Mouse (Mus musculus) hindbrain, embryonic 10.5 days (tissue): ENCODE data around the gene Ripk4. TPM values are rescaled to one million over a fixed set of nuclear protein-coding genes. Genes with fewer than 3 reads are reported as not detected.

Experiments
- DNase-seq: peaks from one replicate; pipeline ENCODE4 v3.0.0-alpha.2; 2017; ENCODE audit warnings: low spot score
- H3K27ac ChIP-seq: fragments of 300-500 bp; sonication (generic); 2 replicates; pipeline ENCODE4 v1.5.1; 2016; ENCODE audit warnings: mild to moderate bottlenecking, moderate library complexity
- H3K27me3 ChIP-seq: fragments of 300-500 bp; sonication (generic); 2 replicates; pipeline ENCODE4 v1.6.1; 2016; ENCODE audit warnings: mild to moderate bottlenecking; ENCODE audit not compliant: poor library complexity, insufficient read depth, severe bottlenecking
- H3K36me3 ChIP-seq: fragments of 300-500 bp; sonication (generic); 2 replicates; pipeline ENCODE4 v1.6.1; 2016; ENCODE audit warnings: mild to moderate bottlenecking, moderate library complexity
- H3K4me1 ChIP-seq: fragments of 300-500 bp; sonication (generic); replicated peaks from 2 replicates; pipeline ENCODE4 v1.6.1; 2016; ENCODE audit warnings: mild to moderate bottlenecking
- H3K4me3 ChIP-seq: fragments of 300-500 bp; sonication (generic); 2 replicates; pipeline ENCODE4 v1.5.1; 2016; ENCODE audit warnings: mild to moderate bottlenecking, moderate library complexity
- H3K9me3 ChIP-seq: fragments of 300-500 bp; sonication (generic); 2 replicates; pipeline ENCODE4 v1.6.1; 2016; ENCODE audit warnings: mild to moderate bottlenecking, moderate library complexity
- WGBS: fragments of 180-500 bp; shearing (Covaris S2); methylation state at CpG from one replicate; pipeline ENCODE4 v1.1.7; 2016; 5-methylcytosine and 5-hydroxymethylcytosine counted together
- polyA plus RNA-seq: library from polyadenylated mRNA; unstranded; fragments of >200 nt; fragmentation: Nextera tagmentation; extraction: Ambion mirVana; gene quantifications from 2 replicates; pipeline ENCODE4 v1.2.1, GENCODE M21; 2016

The Ripk4 gene
- polyA plus RNA-seq, 1 experiment from 2014 or later = 2.9 TPM

DNA sequence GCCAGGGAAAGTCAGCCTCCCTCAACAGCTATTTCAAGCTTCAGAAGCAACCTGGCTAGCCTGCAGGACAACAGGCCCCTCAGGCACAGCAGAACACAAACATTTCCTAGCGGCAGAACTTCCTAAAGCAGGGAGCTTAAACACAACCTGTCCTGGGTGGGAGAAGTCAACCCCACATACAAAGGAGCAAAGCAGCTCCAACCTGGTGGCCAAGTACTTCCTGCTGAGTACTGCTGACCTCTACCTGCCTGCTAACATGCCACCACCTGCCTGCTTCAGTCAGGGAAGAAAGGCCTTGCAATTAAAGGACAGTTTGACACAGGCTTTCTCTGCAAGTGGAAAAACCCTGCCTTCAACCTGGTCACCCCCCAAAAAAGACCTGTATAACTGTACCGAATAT is 1.8 kb downstream of the Ripk4 start:
- peaks cover 13% of the 10 kb centered on the region for H3K4me1 ChIP-seq
- H3K4me3 ChIP-seq = no peak overlapping the region
- H3K9me3 ChIP-seq = no peaks in the 10 kb centered on the region
- 46% methylated on average over 2 of the region's 2 CpGs for WGBS
- peaks cover 65% of the 10 kb centered on the region for H3K27me3 ChIP-seq
- DNase-seq = no peak
- no peaks in the 10 kb centered on the region for H3K36me3 ChIP-seq
- H3K27ac ChIP-seq = no peak overlapping the region

DNA sequence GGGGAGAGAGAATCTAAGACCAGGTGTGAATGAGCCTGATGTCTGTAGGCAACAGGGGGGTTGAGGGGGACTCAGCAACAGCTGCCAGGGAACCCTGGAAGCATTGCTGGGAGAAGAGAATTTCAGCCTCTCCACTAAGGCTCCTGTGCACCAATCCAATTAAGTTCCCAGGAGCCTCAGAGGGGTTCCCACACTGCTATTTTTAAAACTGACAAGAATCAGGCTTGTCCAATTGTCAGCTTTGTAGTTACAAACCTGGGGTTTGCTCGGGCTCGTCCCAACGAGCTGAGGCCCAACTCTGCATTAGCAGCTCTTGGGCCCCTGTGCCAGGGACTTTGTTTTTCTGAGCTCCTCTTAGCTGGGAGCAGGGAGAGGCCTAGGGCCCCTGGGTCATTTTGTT is 3.9 kb downstream of the Ripk4 start:
- Histone ChIP-seq H3K27me3 (peaks cover 44% of the 10 kb centered on the region), H3K9me3 (no peaks in the 10 kb centered on the region), H3K4me3 (no peak overlapping the region), H3K4me1 (peaks cover 13% of the 10 kb centered on the region), H3K36me3 (no peaks in the 10 kb centered on the region), H3K27ac (no peak overlapping the region)
- 39% methylated on average over 3 of the region's 3 CpGs for WGBS
- DNase-seq = no peak

DNA sequence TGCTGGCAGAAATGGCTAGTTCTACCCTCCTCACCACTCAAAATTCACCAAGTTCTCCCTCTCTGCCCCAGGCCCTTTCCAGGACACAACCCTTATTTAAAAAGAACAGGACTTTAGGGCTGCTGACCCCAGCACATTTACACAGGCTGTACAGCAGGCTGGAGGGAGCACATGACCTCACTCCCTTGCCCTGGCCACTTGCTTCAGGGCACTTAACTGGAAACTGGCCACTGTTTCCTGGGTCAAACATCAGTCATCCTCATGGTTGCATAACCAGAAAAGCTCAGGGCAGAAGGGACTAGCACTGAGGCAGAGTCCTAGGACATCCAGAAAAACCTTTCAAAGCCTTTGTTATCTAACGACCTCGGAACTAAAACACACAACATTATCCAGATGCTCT is 5.3 kb downstream of the Ripk4 start:
- Histone ChIP-seq H3K4me3 (no peak overlapping the region), H3K4me1 (peaks cover 6% of the 10 kb centered on the region), H3K27ac (no peak overlapping the region), H3K36me3 (no peaks in the 10 kb centered on the region), H3K27me3 (peaks cover 30% of the 10 kb centered on the region), H3K9me3 (no peaks in the 10 kb centered on the region)
- 92% methylated on average over 2 of the region's 2 CpGs for WGBS
- DNase-seq = no peak

DNA sequence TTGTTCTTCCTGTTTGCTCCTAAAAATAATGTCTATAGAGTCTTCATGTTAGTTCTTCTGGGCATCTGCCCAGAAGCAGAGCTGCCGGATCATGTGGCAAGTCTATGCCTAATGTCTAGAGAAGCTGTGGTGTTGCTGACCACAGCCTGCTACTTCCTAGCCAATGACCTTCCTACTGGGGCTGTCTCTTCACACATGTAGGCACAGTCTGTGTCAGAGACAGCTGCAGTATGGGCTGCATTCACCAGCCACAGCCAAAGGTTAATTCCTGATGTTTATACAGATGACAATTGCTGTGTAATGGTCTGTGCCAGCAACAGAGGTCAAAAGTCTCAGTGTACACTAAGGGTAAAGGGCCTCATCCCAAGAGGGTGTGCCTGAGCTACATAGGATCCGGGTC is 7.1 kb downstream of the Ripk4 start:
- H3K4me1 ChIP-seq = no peaks in the 10 kb centered on the region
- H3K27me3 ChIP-seq = peaks cover 12% of the 10 kb centered on the region
- no peaks in the 10 kb centered on the region for H3K9me3 ChIP-seq
- no peak overlapping the region for H3K4me3 ChIP-seq
- 77% methylated on average over 2 of the region's 2 CpGs for WGBS
- no peaks in the 10 kb centered on the region for H3K36me3 ChIP-seq
- DNase-seq = no peak
- H3K27ac ChIP-seq = no peak overlapping the region

DNA sequence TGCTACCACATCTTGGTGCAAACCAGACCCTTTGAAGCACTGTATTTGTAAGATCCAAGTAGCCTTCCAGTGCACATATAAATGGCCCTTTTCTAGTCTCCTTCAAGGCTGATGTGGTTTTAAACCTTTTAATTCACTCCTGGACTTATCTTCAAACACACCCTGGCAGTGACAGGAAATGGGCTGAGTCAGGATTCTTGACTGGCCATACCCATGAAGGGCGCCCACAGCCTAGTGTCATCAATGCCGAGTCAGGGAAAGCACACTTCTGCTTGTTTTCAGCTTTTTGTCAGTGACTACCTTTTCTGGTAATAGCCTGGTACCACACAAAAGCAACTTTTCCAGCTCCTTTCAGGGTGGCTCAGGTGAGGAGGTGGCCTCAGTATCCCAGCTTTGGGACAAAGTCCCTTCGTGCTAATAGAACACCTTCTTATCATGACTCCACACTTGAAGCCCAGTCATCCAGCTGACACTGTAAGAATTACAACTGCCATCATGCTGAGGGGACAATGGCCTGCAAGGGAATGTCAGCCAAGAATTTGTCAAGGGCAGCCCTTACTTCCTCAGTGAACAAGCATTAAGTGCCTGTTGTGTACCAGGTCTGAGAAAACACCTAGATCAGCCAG is 11.2 kb downstream of the Ripk4 start:
- H3K4me3 ChIP-seq = no peak overlapping the region
- H3K36me3 ChIP-seq = no peaks in the 10 kb centered on the region
- WGBS = 88% methylated on average over 3 of the region's 3 CpGs
- H3K4me1 ChIP-seq = no peaks in the 10 kb centered on the region
- DNase-seq = no peak
- H3K27ac ChIP-seq = no peak overlapping the region
- H3K27me3 ChIP-seq = no peaks in the 10 kb centered on the region
- H3K9me3 ChIP-seq = no peaks in the 10 kb centered on the region

DNA sequence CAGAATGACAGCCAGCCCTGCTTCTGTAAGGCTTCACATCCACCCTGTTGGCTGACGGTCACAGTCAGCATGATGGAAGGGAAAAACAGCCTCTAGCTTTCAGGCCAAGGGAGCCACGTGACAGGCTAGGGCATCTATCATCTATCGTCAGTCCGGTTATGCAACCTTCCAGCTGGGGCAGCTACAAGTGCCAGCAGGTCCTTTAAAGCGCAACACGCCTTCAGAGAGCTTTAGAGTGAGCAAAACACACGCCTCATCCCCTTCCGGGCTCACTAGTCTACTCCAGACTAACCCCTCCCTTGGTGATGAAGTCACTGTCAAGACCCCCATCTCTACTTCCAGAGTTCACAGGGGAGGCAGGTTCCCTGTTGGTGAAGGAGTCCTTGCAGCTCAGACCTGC is 11.7 kb downstream of the Ripk4 start:
- H3K4me3 ChIP-seq = no peak overlapping the region
- H3K4me1 ChIP-seq = no peaks in the 10 kb centered on the region

DNA sequence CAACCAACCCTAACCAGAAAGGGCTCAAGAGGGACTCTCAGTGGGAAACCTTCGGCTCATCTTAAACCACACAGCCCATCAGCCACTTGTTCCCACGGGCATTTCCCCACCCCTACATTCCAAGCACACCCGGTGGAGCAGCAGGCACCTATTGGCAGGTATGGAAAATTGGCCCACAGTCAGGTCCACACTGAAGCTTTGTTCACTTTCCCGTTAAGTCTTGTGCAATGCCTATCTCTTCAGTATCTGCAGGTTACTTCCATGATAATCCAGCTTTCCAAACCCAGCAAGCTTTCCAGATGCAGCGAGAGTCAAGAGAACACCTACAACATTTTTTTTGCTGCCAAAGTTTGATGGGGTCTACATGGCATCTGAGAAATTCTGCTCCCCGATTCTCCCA is 15.2 kb downstream of the Ripk4 start:
- H3K36me3 ChIP-seq = no peaks in the 10 kb centered on the region
- no peak overlapping the region for H3K27ac ChIP-seq
- WGBS = 90% methylated on average over 6 of the region's 6 CpGs
- no peak for DNase-seq
- H3K9me3 ChIP-seq = no peaks in the 10 kb centered on the region
- H3K27me3 ChIP-seq = no peaks in the 10 kb centered on the region
- no peak overlapping the region for H3K4me3 ChIP-seq
- H3K4me1 ChIP-seq = no peaks in the 10 kb centered on the region

More for the DNA sequence above, 11.7 kb downstream of the Ripk4 start:
- no peak overlapping the region for H3K27ac ChIP-seq
- no peaks in the 10 kb centered on the region for H3K9me3 ChIP-seq
- DNase-seq = no peak
- WGBS = 78% methylated on average over 8 of the region's 8 CpGs
- H3K27me3 ChIP-seq = no peaks in the 10 kb centered on the region
- H3K36me3 ChIP-seq = no peaks in the 10 kb centered on the region

DNA sequence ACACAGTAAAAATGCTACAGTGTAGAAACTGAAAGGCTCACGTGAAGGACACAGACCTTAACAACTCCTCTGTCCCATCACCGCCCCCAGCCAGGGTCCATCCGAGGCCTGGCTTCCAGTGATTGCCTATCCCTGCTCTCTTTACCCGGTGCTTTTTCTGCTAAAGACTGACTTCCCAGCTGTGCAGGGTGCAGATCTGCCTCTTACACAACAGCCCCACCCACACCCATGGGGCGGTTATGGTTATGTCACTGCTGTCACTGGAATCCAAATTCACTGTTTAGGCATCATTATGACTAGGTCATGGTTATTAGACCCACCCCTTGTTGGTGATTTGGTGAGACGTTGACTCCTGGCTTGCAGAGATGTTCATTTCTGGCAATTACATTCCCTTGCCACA is 25.6 kb downstream of the Ripk4 start:
- H3K27ac ChIP-seq = no peak overlapping the region
- 78% methylated on average over 6 of the region's 6 CpGs for WGBS
- H3K27me3 ChIP-seq = no peaks in the 10 kb centered on the region
- H3K9me3 ChIP-seq = no peaks in the 10 kb centered on the region
- no peaks in the 10 kb centered on the region for H3K36me3 ChIP-seq
- no peak for DNase-seq
- no peaks in the 10 kb centered on the region for H3K4me1 ChIP-seq
- H3K4me3 ChIP-seq = no peak overlapping the region

DNA sequence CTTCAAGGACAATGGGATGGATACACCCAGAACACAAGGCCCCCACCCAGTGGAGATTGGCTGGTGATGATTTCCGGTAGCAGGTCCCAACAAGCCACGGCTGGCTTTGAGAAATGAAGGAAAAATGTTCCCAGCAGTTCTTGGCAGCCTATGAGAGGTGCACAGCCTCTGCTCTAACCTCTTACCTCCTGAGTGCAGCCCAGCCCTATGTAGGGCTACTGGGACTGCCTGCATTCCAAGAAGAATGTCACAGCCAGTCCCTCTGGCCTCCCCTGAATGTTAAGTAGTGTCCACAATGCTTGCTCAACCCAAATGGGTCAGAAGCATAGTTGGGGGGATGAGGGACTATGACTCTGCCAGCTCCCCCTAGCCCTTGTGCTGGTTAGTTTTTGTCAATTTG is 27.0 kb downstream of the Ripk4 start:
- Histone ChIP-seq H3K4me3 (no peak overlapping the region), H3K36me3 (no peaks in the 10 kb centered on the region), H3K27me3 (no peaks in the 10 kb centered on the region), H3K4me1 (no peaks in the 10 kb centered on the region), H3K27ac (no peak overlapping the region), H3K9me3 (no peaks in the 10 kb centered on the region)
- 90% methylated on average over 2 of the region's 2 CpGs for WGBS
- DNase-seq = no peak

DNA sequence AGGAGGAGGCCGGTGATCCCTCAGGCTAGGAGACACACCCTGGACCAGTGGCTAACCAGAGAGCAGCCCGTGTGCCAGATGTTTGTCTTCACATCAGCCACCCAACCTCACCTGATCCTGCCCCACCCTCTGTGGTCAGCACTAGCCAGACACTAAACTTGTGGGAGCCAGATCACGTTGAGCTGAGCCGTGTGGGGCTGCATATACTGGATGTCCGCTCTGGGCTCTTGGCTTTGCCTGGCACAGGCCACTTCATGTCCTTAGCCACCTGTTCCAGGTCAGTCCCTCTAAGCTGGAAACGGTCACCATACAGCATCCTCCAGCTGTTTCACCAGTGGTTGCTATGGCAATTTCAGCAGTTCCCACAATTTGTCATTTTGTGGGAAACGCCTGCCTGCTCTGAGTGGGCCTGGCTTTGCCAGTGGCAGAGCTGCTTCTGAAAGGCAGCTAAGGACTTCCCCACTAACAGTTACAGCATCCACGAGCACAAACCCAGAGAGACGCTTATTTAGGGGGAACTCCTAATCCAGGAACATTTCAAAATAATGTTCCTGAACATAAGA is 28.7 kb downstream of the Ripk4 start:
- Histone ChIP-seq H3K9me3 (no peaks in the 10 kb centered on the region), H3K36me3 (no peaks in the 10 kb centered on the region), H3K27ac (no peak overlapping the region), H3K4me1 (no peaks in the 10 kb centered on the region), H3K27me3 (no peaks in the 10 kb centered on the region), H3K4me3 (no peak overlapping the region)
- 80% methylated on average over 9 of the region's 9 CpGs for WGBS
- DNase-seq = no peak

DNA sequence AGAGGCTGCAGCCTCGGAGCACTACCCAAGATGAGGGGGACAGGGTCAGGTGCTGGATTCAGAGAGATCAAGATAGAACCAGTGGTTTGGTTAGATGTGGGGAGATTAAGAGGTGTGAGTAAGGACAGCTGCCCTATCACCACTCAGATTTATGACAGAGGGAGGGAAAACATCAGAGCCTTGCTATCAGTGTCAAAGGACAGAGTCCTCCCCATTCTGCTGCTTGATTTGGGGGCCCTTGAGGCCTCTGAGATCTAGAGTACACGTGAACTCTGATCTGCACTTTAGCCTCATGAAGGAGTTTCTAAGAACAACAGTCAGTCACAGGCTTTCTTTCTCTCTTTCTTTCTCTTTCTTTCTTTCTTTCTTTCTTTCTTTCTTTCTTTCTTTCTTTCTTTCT is 30.0 kb downstream of the Ripk4 start:
- no peak overlapping the region for H3K4me3 ChIP-seq
- no peaks in the 10 kb centered on the region for H3K9me3 ChIP-seq
- H3K4me1 ChIP-seq = no peaks in the 10 kb centered on the region
- no peaks in the 10 kb centered on the region for H3K27me3 ChIP-seq
- no peak overlapping the region for H3K27ac ChIP-seq
- H3K36me3 ChIP-seq = no peaks in the 10 kb centered on the region
- WGBS = 81% methylated on average over 2 of the region's 2 CpGs
- DNase-seq = no peak

DNA sequence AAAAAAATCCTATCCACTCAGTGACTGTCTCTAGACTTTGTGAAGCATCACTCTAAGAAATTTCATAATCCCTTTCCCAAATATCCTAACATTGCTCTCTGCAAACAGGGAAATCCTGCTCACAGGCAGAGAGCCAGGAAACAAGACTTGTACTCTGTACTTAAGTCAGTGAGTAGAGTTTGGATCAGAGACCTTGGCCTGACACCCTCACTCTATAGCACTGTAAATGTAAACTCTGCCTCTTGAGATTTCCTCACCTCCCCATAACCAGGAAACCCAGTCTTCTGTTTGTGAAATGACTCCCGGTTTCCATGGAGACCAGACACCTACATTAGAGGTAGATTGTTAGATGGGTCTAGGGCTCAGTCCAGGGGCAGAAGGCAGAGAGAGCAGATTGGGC is 33.3 kb downstream of the Ripk4 start:
- Histone ChIP-seq H3K9me3 (no peaks in the 10 kb centered on the region), H3K27ac (no peak overlapping the region), H3K27me3 (no peaks in the 10 kb centered on the region), H3K4me1 (no peaks in the 10 kb centered on the region), H3K36me3 (no peaks in the 10 kb centered on the region), H3K4me3 (no peak overlapping the region)
- DNase-seq = no peak
- 90% methylated on average over 1 of the region's 1 CpGs for WGBS

DNA sequence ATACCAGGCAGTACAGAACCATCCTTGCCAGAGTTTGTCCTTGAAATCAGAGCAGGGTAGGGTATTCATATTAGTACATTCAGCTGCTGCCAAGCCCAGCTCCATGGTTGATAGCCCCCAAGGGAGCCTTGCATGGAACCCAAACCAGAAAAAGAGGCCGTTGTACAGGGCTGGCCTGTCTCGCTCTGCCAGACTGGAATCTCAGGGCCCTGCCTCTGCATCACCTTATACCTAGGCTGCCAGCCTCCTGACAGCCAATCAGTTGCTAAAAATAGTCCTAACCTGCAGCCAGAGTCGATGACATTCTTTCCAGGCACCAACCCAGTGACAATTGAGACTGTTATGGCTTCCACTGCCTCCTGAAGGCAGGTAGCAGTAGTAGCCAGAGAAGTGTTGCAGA is 37.2 kb downstream of the Ripk4 start:
- Histone ChIP-seq H3K9me3 (no peaks in the 10 kb centered on the region), H3K36me3 (no peaks in the 10 kb centered on the region), H3K27ac (no peak overlapping the region), H3K4me3 (no peak overlapping the region), H3K27me3 (no peaks in the 10 kb centered on the region), H3K4me1 (no peaks in the 10 kb centered on the region)
- WGBS = 83% methylated on average over 3 of the region's 3 CpGs
- DNase-seq = no peak

DNA sequence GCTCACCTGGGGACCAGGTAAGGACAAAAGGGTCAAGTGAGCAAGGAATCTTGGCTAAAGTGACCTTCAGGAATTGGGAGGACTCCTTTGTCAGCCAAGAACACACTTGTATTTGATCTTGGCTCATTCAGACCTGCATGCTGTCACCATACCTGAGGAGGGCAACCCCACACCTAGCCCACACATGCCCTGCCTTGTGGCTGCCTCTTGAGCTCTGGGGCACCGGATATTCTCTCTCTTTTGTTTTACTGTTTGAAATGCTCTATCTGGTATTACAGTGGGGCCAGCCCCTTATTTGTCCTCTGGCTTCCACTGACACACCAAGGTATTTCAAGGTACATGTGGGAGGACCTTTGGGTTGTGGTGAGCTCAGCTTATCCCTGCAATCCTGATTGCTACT is 43.5 kb downstream of the Ripk4 start:
- DNase-seq = no peak
- no peaks in the 10 kb centered on the region for H3K36me3 ChIP-seq
- 94% methylated on average over 1 of the region's 1 CpGs for WGBS

More for the DNA sequence above, 43.5 kb downstream of the Ripk4 start:
- H3K9me3 ChIP-seq = no peaks in the 10 kb centered on the region
- no peak overlapping the region for H3K4me3 ChIP-seq
- H3K27me3 ChIP-seq = no peaks in the 10 kb centered on the region
- no peak overlapping the region for H3K27ac ChIP-seq
- H3K4me1 ChIP-seq = no peaks in the 10 kb centered on the region
